Mouse (Mus musculus) heart, postnatal 25 days (tissue): ENCODE measurements around the gene Ptma. TPM values are rescaled to one million over a fixed set of nuclear protein-coding genes. Genes with fewer than 3 reads are reported as not detected.
"Not testable (repeated sequence)": the region's sequence is repeated elsewhere in the genome, so short reads cannot be mapped to it uniquely, and the experiment has no call there.

Experiments
- DNase-seq: peaks from one replicate; pipeline ENCODE4 v3.0.0; 2022; ENCODE audit warnings: low spot score
- intact Hi-C: fragments of 180-260 bp; cut with DNase I; formaldehyde crosslinking; loops from one replicate; pipeline ENCODE4 v1.15.1; 2025
- total RNA-seq, 2 experiments: library from RNA; stranded (reverse); gene quantifications; 2 replicates each; pipeline ENCODE4 v1.2.3; 2021

Gene Ptma
- 100 to 1,000 TPM; 231 to 265 TPM for total RNA-seq

GRCm38 (mm10) chr1:86526116-86526788 lies at the start of gene Ptma:
Ptma (plus strand) TSS chr1:86526726.
- DNase-seq, result peak; percentile 99
- intact Hi-C loops, result loop anchor here (5.0 kb wide), 1 partner anchor 54 kb away; no protein-coding TSS in a partner anchor

GRCm38 (mm10) chr1:86477738-86478285 lies 48.7 kb upstream of the Ptma start:
- DNase-seq, result no peak
- intact Hi-C loops, result no loop called here

GRCm38 (mm10) chr1:86479099-86479825 lies 47.3 kb upstream of the Ptma start:
- no peak for DNase-seq
- intact Hi-C loops, result no loop called here

GRCm38 (mm10) chr1:86480288-86480687 lies 46.2 kb upstream of the Ptma start:
- no peak for DNase-seq
- intact Hi-C loops, result no loop called here

GRCm38 (mm10) chr1:86480735-86481447 lies 45.6 kb upstream of the Ptma start:
- intact Hi-C loops, result no loop called here
- no peak for DNase-seq

- no peak for DNase-seq
- intact Hi-C loops, result no loop called here
These were observed 45.1 kb upstream of the Ptma start for GRCm38 (mm10) chr1:86481468-86481867.

- no peak for DNase-seq
- intact Hi-C loops, result no loop called here
These were observed 44.2 kb upstream of the Ptma start for GRCm38 (mm10) chr1:86482288-86482687.

GRCm38 (mm10) chr1:86482761-86483160 lies 43.8 kb upstream of the Ptma start:
- DNase-seq, result no peak
- intact Hi-C loops, result no loop called here

GRCm38 (mm10) chr1:86485346-86485745 lies 41.2 kb upstream of the Ptma start:
- intact Hi-C loops, result no loop called here
- DNase-seq, result no peak

- intact Hi-C loops, result not testable (repeated sequence)
These were observed 40.7 kb upstream of the Ptma start for GRCm38 (mm10) chr1:86485858-86486257.

GRCm38 (mm10) chr1:86486703-86487294 lies 39.7 kb upstream of the Ptma start:
- intact Hi-C loops, result loop anchor here (1.0 kb wide), 2 partner anchors 14 to 39 kb away; no protein-coding TSS in a partner anchor
- no peak for DNase-seq

More at GRCm38 (mm10) chr1:86485858-86486257, 40.7 kb upstream of the Ptma start:
- DNase-seq, result not testable (repeated sequence)

- peak; percentile 98 for DNase-seq
- intact Hi-C loops, result loop anchor here (1.0 kb wide), 2 partner anchors 15 to 38 kb away; no protein-coding TSS in a partner anchor
These were observed 39.1 kb upstream of the Ptma start for GRCm38 (mm10) chr1:86487295-86487907.

- no peak for DNase-seq
- intact Hi-C loops, result loop anchor here (1.0 to 2.0 kb wide), 3 partner anchors 15 to 37 kb away; no protein-coding TSS in a partner anchor
These were observed 38.6 kb upstream of the Ptma start for GRCm38 (mm10) chr1:86487908-86488314.

GRCm38 (mm10) chr1:86488326-86488725 lies 38.2 kb upstream of the Ptma start:
- DNase-seq, result no peak
- intact Hi-C loops, result loop anchor here (2.0 kb wide), 1 partner anchor 14 kb away; no protein-coding TSS in a partner anchor

GRCm38 (mm10) chr1:86488774-86489173 lies 37.8 kb upstream of the Ptma start:
- no peak for DNase-seq
- intact Hi-C loops, result loop anchor here (2.0 kb wide), 1 partner anchor 14 kb away; no protein-coding TSS in a partner anchor

- DNase-seq, result no peak
- intact Hi-C loops, result loop anchor here (2.0 kb wide), 1 partner anchor 13 kb away; no protein-coding TSS in a partner anchor
These were observed 36.6 kb upstream of the Ptma start for GRCm38 (mm10) chr1:86489901-86490300.

GRCm38 (mm10) chr1:86490697-86491096 lies 35.8 kb upstream of the Ptma start:
- intact Hi-C loops, result no loop called here

GRCm38 (mm10) chr1:86491533-86492094 lies 34.9 kb upstream of the Ptma start:
- DNase-seq, result no peak

More at GRCm38 (mm10) chr1:86490697-86491096, 35.8 kb upstream of the Ptma start:
- no peak for DNase-seq

More at GRCm38 (mm10) chr1:86491533-86492094, 34.9 kb upstream of the Ptma start:
- intact Hi-C loops, result no loop called here
